Mouse (Mus musculus): ENCODE data around the gene Lrrc25. TPM values are rescaled to one million over a fixed set of nuclear protein-coding genes. Genes with fewer than 3 reads are reported as not detected.
A peak's percentile ranks its signal among the peaks of the same experiment; 100 is the strongest.

Lrrc25 gene
- polyA plus RNA-seq, 1 experiment from 2014 or later: 1.6 TPM

- ATAC-seq: no peak
- H3K27me3 ChIP-seq (replicated peaks; ENCODE audit: control insufficient read depth, insufficient read depth, low read length): peaks cover 2% of the 10 kb centered on the region
- no peak overlapping the region for H3K27ac ChIP-seq (ENCODE audit: low read depth, low read length)
- peaks cover 6% of the 10 kb centered on the region for H3K4me1 ChIP-seq (ENCODE audit: control insufficient read depth, insufficient read depth, low read depth, low read length)
- H3K4me3 ChIP-seq (ENCODE audit: low read length): no peak overlapping the region
- 72% methylated on average over 6 of the region's 6 CpGs for WGBS
- no peaks in the 10 kb centered on the region for H3K36me3 ChIP-seq (ENCODE audit: control insufficient read depth, insufficient read depth, low read length)
- no peak overlapping the region for H3K4me2 ChIP-seq (ENCODE audit: low read length)
- no peak overlapping the region for H3K9ac ChIP-seq (ENCODE audit: low read depth, low read length)
- H3K9me3 ChIP-seq (ENCODE audit: control insufficient read depth, low read length): no peaks in the 10 kb centered on the region
Observed at GRCm38 (mm10) chr8:70635527-70635926, 19.6 kb downstream of the Lrrc25 start.

GRCm38 (mm10) chr8:70636838-70637237 lies 20.9 kb downstream of the Lrrc25 start:
- no peak overlapping the region for H3K4me2 ChIP-seq (ENCODE audit: low read length)
- WGBS: 55% methylated on average over 8 of the region's 8 CpGs
- no peak overlapping the region for H3K27ac ChIP-seq (ENCODE audit: low read depth, low read length)
- H3K36me3 ChIP-seq (ENCODE audit: control insufficient read depth, insufficient read depth, low read length): no peaks in the 10 kb centered on the region
- no peak for ATAC-seq
- H3K9ac ChIP-seq (ENCODE audit: low read depth, low read length): no peak overlapping the region
- no peak overlapping the region for H3K4me3 ChIP-seq (ENCODE audit: low read length)
- no peaks in the 10 kb centered on the region for H3K4me1 ChIP-seq (ENCODE audit: control insufficient read depth, insufficient read depth, low read depth, low read length)
- H3K9me3 ChIP-seq (ENCODE audit: control insufficient read depth, low read length): no peaks in the 10 kb centered on the region
- no peaks in the 10 kb centered on the region; the same call in 1 of the 2 replicates for H3K27me3 ChIP-seq (replicated peaks; ENCODE audit: control insufficient read depth, insufficient read depth, low read length)

GRCm38 (mm10) chr8:70638752-70639151 lies 22.8 kb downstream of the Lrrc25 start:
- H3K4me3 ChIP-seq (ENCODE audit: low read length): no peak overlapping the region
- ATAC-seq: no peak
- H3K9ac ChIP-seq (ENCODE audit: low read depth, low read length): no peak overlapping the region
- 75% methylated on average over 9 of the region's 9 CpGs for WGBS
- no peaks in the 10 kb centered on the region for H3K27me3 ChIP-seq (replicated peaks; ENCODE audit: control insufficient read depth, insufficient read depth, low read length)
- H3K36me3 ChIP-seq (ENCODE audit: control insufficient read depth, insufficient read depth, low read length): no peaks in the 10 kb centered on the region
- no peak overlapping the region for H3K4me2 ChIP-seq (ENCODE audit: low read length)
- H3K9me3 ChIP-seq (ENCODE audit: control insufficient read depth, low read length): no peaks in the 10 kb centered on the region
- no peak overlapping the region for H3K27ac ChIP-seq (ENCODE audit: low read depth, low read length)
- no peaks in the 10 kb centered on the region for H3K4me1 ChIP-seq (ENCODE audit: control insufficient read depth, insufficient read depth, low read depth, low read length)

- ATAC-seq: no peak
- Histone ChIP-seq H3K4me2 (ENCODE audit: low read length) (no peak overlapping the region), H3K9ac (ENCODE audit: low read depth, low read length) (no peak overlapping the region), H3K4me3 (ENCODE audit: low read length) (no peak overlapping the region), H3K4me1 (ENCODE audit: control insufficient read depth, insufficient read depth, low read depth, low read length) (peaks cover 5% of the 10 kb centered on the region; the same call in 1 of the 2 replicates), H3K27ac (ENCODE audit: low read depth, low read length) (no peak overlapping the region), H3K36me3 (ENCODE audit: control insufficient read depth, insufficient read depth, low read length) (no peaks in the 10 kb centered on the region), H3K9me3 (ENCODE audit: control insufficient read depth, low read length) (no peaks in the 10 kb centered on the region), H3K27me3 (replicated peaks; ENCODE audit: control insufficient read depth, insufficient read depth, low read length) (no peaks in the 10 kb centered on the region)
- 65% methylated on average over 3 of the region's 3 CpGs for WGBS
Observed at GRCm38 (mm10) chr8:70643019-70643418, 27.1 kb downstream of the Lrrc25 start.

GRCm38 (mm10) chr8:70644065-70644464 lies 28.1 kb downstream of the Lrrc25 start:
- Histone ChIP-seq H3K4me1 (ENCODE audit: control insufficient read depth, insufficient read depth, low read depth, low read length) (peaks cover 5% of the 10 kb centered on the region), H3K9me3 (ENCODE audit: control insufficient read depth, low read length) (no peaks in the 10 kb centered on the region), H3K27me3 (replicated peaks; ENCODE audit: control insufficient read depth, insufficient read depth, low read length) (no peaks in the 10 kb centered on the region), H3K4me3 (ENCODE audit: low read length) (no peak overlapping the region), H3K4me2 (ENCODE audit: low read length) (no peak overlapping the region), H3K9ac (ENCODE audit: low read depth, low read length) (no peak overlapping the region), H3K36me3 (ENCODE audit: control insufficient read depth, insufficient read depth, low read length) (no peaks in the 10 kb centered on the region), H3K27ac (ENCODE audit: low read depth, low read length) (no peak overlapping the region)
- ATAC-seq: no peak
- 69% methylated on average over 2 of the region's 2 CpGs for WGBS

- no peak for ATAC-seq
- Histone ChIP-seq H3K9me3 (ENCODE audit: control insufficient read depth, low read length) (no peaks in the 10 kb centered on the region), H3K9ac (ENCODE audit: low read depth, low read length) (no peak overlapping the region; the same call in 1 of the 2 replicates), H3K27ac (ENCODE audit: low read depth, low read length) (no peak overlapping the region), H3K4me2 (ENCODE audit: low read length) (no peak overlapping the region), H3K4me3 (ENCODE audit: low read length) (no peak overlapping the region), H3K36me3 (ENCODE audit: control insufficient read depth, insufficient read depth, low read length) (0 out of 2 replicates have a peak, but pooled peaks cover 4% of the 10 kb centered on the region), H3K27me3 (replicated peaks; ENCODE audit: control insufficient read depth, insufficient read depth, low read length) (no peaks in the 10 kb centered on the region), H3K4me1 (ENCODE audit: control insufficient read depth, insufficient read depth, low read depth, low read length) (peaks cover 13% of the 10 kb centered on the region)
- WGBS: 55% methylated on average over 17 of the region's 17 CpGs
Observed at GRCm38 (mm10) chr8:70645501-70646224, 29.7 kb downstream of the Lrrc25 start.

GRCm38 (mm10) chr8:70646369-70646768 lies 30.4 kb downstream of the Lrrc25 start:
- no peak overlapping the region; the same call in 1 of the 2 replicates for H3K9ac ChIP-seq (ENCODE audit: low read depth, low read length)
- H3K27ac ChIP-seq (ENCODE audit: low read depth, low read length): no peak overlapping the region

GRCm38 (mm10) chr8:70646775-70647174 lies 30.8 kb downstream of the Lrrc25 start:
- ATAC-seq: no peak
- Histone ChIP-seq H3K4me1 (ENCODE audit: control insufficient read depth, insufficient read depth, low read depth, low read length) (peaks cover 13% of the 10 kb centered on the region), H3K36me3 (ENCODE audit: control insufficient read depth, insufficient read depth, low read length) (peaks cover 7% of the 10 kb centered on the region; the same call in 1 of the 2 replicates), H3K9ac (ENCODE audit: low read depth, low read length) (no peak overlapping the region), H3K27ac (ENCODE audit: low read depth, low read length) (no peak overlapping the region), H3K27me3 (replicated peaks; ENCODE audit: control insufficient read depth, insufficient read depth, low read length) (no peaks in the 10 kb centered on the region), H3K4me3 (ENCODE audit: low read length) (no peak overlapping the region), H3K9me3 (ENCODE audit: control insufficient read depth, low read length) (no peaks in the 10 kb centered on the region), H3K4me2 (ENCODE audit: low read length) (no peak overlapping the region)

More at GRCm38 (mm10) chr8:70646369-70646768, 30.4 kb downstream of the Lrrc25 start:
- ATAC-seq: no peak
- H3K4me1 ChIP-seq (ENCODE audit: control insufficient read depth, insufficient read depth, low read depth, low read length): peaks cover 13% of the 10 kb centered on the region
- no peak overlapping the region for H3K4me3 ChIP-seq (ENCODE audit: low read length)
- 71% methylated on average over 6 of the region's 6 CpGs for WGBS
- no peaks in the 10 kb centered on the region for H3K9me3 ChIP-seq (ENCODE audit: control insufficient read depth, low read length)
- peaks cover 6% of the 10 kb centered on the region; the same call in 1 of the 2 replicates for H3K36me3 ChIP-seq (ENCODE audit: control insufficient read depth, insufficient read depth, low read length)
- H3K4me2 ChIP-seq (ENCODE audit: low read length): no peak overlapping the region
- no peaks in the 10 kb centered on the region for H3K27me3 ChIP-seq (replicated peaks; ENCODE audit: control insufficient read depth, insufficient read depth, low read length)

GRCm38 (mm10) chr8:70647343-70648163 lies 31.6 kb downstream of the Lrrc25 start:
- no peak overlapping the region for H3K4me3 ChIP-seq (ENCODE audit: low read length)
- H3K9ac ChIP-seq (ENCODE audit: low read depth, low read length): 0 out of 2 replicates have a peak overlapping the region, but pooled peaks have one; percentile 21
- ATAC-seq: no peak
- H3K4me2 ChIP-seq (ENCODE audit: low read length): no peak overlapping the region
- H3K4me1 ChIP-seq (ENCODE audit: control insufficient read depth, insufficient read depth, low read depth, low read length): peaks cover 13% of the 10 kb centered on the region
- 42% methylated on average over 8 of the region's 8 CpGs for WGBS
- H3K27ac ChIP-seq (ENCODE audit: low read depth, low read length): peak overlapping the region; percentile 3; the same call in 1 of the 2 replicates
- H3K27me3 ChIP-seq (replicated peaks; ENCODE audit: control insufficient read depth, insufficient read depth, low read length): no peaks in the 10 kb centered on the region
- no peaks in the 10 kb centered on the region for H3K9me3 ChIP-seq (ENCODE audit: control insufficient read depth, low read length)
- H3K36me3 ChIP-seq (ENCODE audit: control insufficient read depth, insufficient read depth, low read length): peaks cover 8% of the 10 kb centered on the region; the same call in 1 of the 2 replicates

Data from hindbrain, embryonic 16.5 days (tissue).